Mouse (Mus musculus): Measurements from ENCODE around the gene Dao. TPM values are rescaled to one million over a fixed set of nuclear protein-coding genes. Genes with fewer than 3 reads are reported as not detected.

The Dao gene
- total and polyA plus RNA-seq, 2 experiments from 2014 or later, result 0.14 to 0.84 TPM

GRCm38 (mm10) chr5:114007753-114008453 is 4.4 kb downstream of the Dao start:
- Histone ChIP-seq H3K27ac (no peak overlapping the region), H3K9me3 (ENCODE audit: low read length) (no peaks in the 10 kb centered on the region), H3K9ac (replicated peaks; ENCODE audit: low read length) (no peak overlapping the region), H3K4me1 (ENCODE audit: insufficient read depth, low read length) (no peaks in the 10 kb centered on the region), H3K4me2 (ENCODE audit: low read depth, low read length) (no peak overlapping the region), H3K4me3 (ENCODE audit: low read length) (no peak overlapping the region), H3K27me3 (ENCODE audit: insufficient read depth, low read length) (no peaks in the 10 kb centered on the region), H3K36me3 (ENCODE audit: insufficient read depth, low read length) (no peaks in the 10 kb centered on the region)
- WGBS, result 64% methylated on average over 12 of the region's 12 CpGs
- no peak for TF ChIP-seq CTCF (IDR thresholded peaks at IDR 0.05; ENCODE audit: low read depth)
- peak; percentile 70 for ATAC-seq
- DNase-seq (ENCODE audit: low spot score), result peak; percentile 21

DNA sequence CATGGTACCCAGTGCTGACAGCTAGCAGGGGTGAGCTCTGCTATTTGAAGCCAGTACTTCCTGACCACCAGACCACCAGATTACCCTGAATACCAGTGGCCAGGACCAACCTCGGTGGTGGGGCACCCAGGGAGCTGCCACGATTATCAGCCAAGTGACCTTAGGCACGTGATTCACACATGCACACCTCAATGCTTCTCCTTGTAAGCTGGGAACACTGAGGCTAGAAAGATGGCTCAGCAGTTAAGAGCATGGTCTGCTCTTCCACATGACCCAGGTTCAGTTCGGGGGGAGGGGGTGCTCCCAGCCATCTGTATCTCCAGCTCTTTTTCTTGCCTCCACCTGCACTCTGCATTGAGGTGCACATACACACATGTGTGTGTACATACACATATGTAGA is 5.5 kb downstream of the Dao start:
- Histone ChIP-seq H3K36me3 (ENCODE audit: insufficient read depth, low read length) (no peaks in the 10 kb centered on the region), H3K4me2 (ENCODE audit: low read depth, low read length) (no peak overlapping the region), H3K9me3 (ENCODE audit: low read length) (no peaks in the 10 kb centered on the region), H3K4me3 (ENCODE audit: low read length) (no peak overlapping the region), H3K9ac (replicated peaks; ENCODE audit: low read length) (no peak overlapping the region), H3K27ac (no peak overlapping the region), H3K27me3 (ENCODE audit: insufficient read depth, low read length) (no peaks in the 10 kb centered on the region), H3K4me1 (ENCODE audit: insufficient read depth, low read length) (no peaks in the 10 kb centered on the region)
- DNase-seq (ENCODE audit: low spot score) (no peak), ATAC-seq (no peak)
- WGBS, result 75% methylated on average over 4 of the region's 4 CpGs
- TF ChIP-seq CTCF (IDR thresholded peaks at IDR 0.05; ENCODE audit: low read depth), result no peak

- DNase-seq (ENCODE audit: low spot score) (no peak), ATAC-seq (no peak)
- no peak for TF ChIP-seq CTCF (IDR thresholded peaks at IDR 0.05; ENCODE audit: low read depth)
- no peaks in the 10 kb centered on the region for H3K27me3 ChIP-seq (ENCODE audit: insufficient read depth, low read length)
- H3K4me2 ChIP-seq (ENCODE audit: low read depth, low read length), result no peak overlapping the region
- H3K4me1 ChIP-seq (ENCODE audit: insufficient read depth, low read length), result no peaks in the 10 kb centered on the region
- WGBS, result 69% methylated on average over 7 of the region's 7 CpGs
- no peak overlapping the region for H3K9ac ChIP-seq (replicated peaks; ENCODE audit: low read length)
- no peak overlapping the region for H3K4me3 ChIP-seq (ENCODE audit: low read length)
- no peaks in the 10 kb centered on the region for H3K36me3 ChIP-seq (ENCODE audit: insufficient read depth, low read length)
- no peak overlapping the region for H3K27ac ChIP-seq
- H3K9me3 ChIP-seq (ENCODE audit: low read length), result no peaks in the 10 kb centered on the region
These were observed 11.6 kb downstream of the Dao start for GRCm38 (mm10) chr5:114015121-114015520.

- Histone ChIP-seq H3K4me2 (ENCODE audit: low read depth, low read length) (0 out of 2 replicates have a peak overlapping the region, but pooled peaks have one; percentile 10), H3K27me3 (ENCODE audit: insufficient read depth, low read length) (no peaks in the 10 kb centered on the region), H3K4me1 (ENCODE audit: insufficient read depth, low read length) (no peaks in the 10 kb centered on the region; the same call in 1 of the 2 replicates), H3K9me3 (ENCODE audit: low read length) (no peaks in the 10 kb centered on the region), H3K4me3 (ENCODE audit: low read length) (no peak overlapping the region), H3K9ac (replicated peaks; ENCODE audit: low read length) (no peak overlapping the region), H3K36me3 (ENCODE audit: insufficient read depth, low read length) (no peaks in the 10 kb centered on the region), H3K27ac (no peak overlapping the region)
- 66% methylated on average over 6 of the region's 6 CpGs for WGBS
- DNase-seq (ENCODE audit: low spot score), result no peak
- no peak for ATAC-seq
- TF ChIP-seq CTCF (IDR thresholded peaks at IDR 0.05; ENCODE audit: low read depth), result no peak
These were observed 20.9 kb downstream of the Dao start for GRCm38 (mm10) chr5:114024390-114024789.

DNA sequence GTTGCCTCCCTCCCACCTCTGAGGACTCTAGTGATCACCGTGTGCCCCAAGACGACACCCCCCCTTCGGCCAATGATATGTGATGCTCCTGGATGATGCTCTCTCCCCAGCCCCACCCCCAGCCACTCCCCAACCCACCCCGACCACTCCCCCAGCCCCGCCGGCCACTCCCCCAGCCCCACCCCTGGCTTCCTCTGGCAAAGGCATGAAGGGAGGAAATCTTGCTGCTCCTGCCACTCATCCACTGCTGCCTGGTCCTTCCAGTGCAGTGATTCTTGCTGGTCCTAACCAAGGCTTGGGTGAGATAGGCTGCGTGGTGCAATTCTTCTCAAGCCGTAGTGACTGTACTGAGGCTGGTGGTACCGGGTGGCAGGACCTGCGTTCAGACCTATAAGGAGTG is 21.4 kb downstream of the Dao start:
- Histone ChIP-seq H3K9ac (replicated peaks; ENCODE audit: low read length) (no peak overlapping the region), H3K9me3 (ENCODE audit: low read length) (no peaks in the 10 kb centered on the region), H3K4me1 (ENCODE audit: insufficient read depth, low read length) (no peaks in the 10 kb centered on the region; the same call in 1 of the 2 replicates), H3K27me3 (ENCODE audit: insufficient read depth, low read length) (no peaks in the 10 kb centered on the region), H3K27ac (no peak overlapping the region), H3K4me2 (ENCODE audit: low read depth, low read length) (0 out of 2 replicates have a peak overlapping the region, but pooled peaks have one; percentile 10), H3K4me3 (ENCODE audit: low read length) (no peak overlapping the region), H3K36me3 (ENCODE audit: insufficient read depth, low read length) (no peaks in the 10 kb centered on the region)
- peak; percentile 16 for DNase-seq (ENCODE audit: low spot score)
- 7% methylated on average over 10 of the region's 10 CpGs for WGBS
- peak; percentile 42 for ATAC-seq
- no peak for TF ChIP-seq CTCF (IDR thresholded peaks at IDR 0.05; ENCODE audit: low read depth)

- no peak for ATAC-seq
- WGBS, result 86% methylated on average over 12 of the region's 12 CpGs
- H3K36me3 ChIP-seq (ENCODE audit: insufficient read depth, low read length), result no peaks in the 10 kb centered on the region
These were observed 23.9 kb downstream of the Dao start for GRCm38 (mm10) chr5:114027217-114027944.

More at GRCm38 (mm10) chr5:114027217-114027944, 23.9 kb downstream of the Dao start:
- no peak overlapping the region for H3K9ac ChIP-seq (replicated peaks; ENCODE audit: low read length)
- no peaks in the 10 kb centered on the region; the same call in 1 of the 2 replicates for H3K4me1 ChIP-seq (ENCODE audit: insufficient read depth, low read length)
- no peak for DNase-seq (ENCODE audit: low spot score)
- H3K27me3 ChIP-seq (ENCODE audit: insufficient read depth, low read length), result no peaks in the 10 kb centered on the region
- H3K4me2 ChIP-seq (ENCODE audit: low read depth, low read length), result no peak overlapping the region
- no peak for TF ChIP-seq CTCF (IDR thresholded peaks at IDR 0.05; ENCODE audit: low read depth)
- H3K9me3 ChIP-seq (ENCODE audit: low read length), result no peaks in the 10 kb centered on the region
- no peak overlapping the region for H3K4me3 ChIP-seq (ENCODE audit: low read length)
- H3K27ac ChIP-seq, result no peak overlapping the region
